Mouse (Mus musculus) erythroblast, embryonic 14.5 days (primary cell): Measurements from ENCODE around the gene Corin.

Source experiments
- GATA1 ChIP-seq: IDR thresholded peaks from 2 replicates; pipeline ENCODE4 v1.6.1; 2012; ENCODE audit warnings: low read length, inconsistent platforms, mixed read lengths
- TAL1 ChIP-seq: IDR thresholded peaks from 3 replicates; pipeline ENCODE4 v1.6.1; 2012; ENCODE audit warnings: low read length, inconsistent platforms, mixed read lengths

GRCm38 (mm10) chr5:72425342-72426010, 78.8 kb downstream of the Corin start:
- TF ChIP-seq GATA1 (no peak), TAL1 (no peak)
